Mouse (Mus musculus) heart, adult 2 months (tissue): ENCODE measurements around the gene Rbl2. TPM values are rescaled to one million over a fixed set of nuclear protein-coding genes. Genes with fewer than 3 reads are reported as not detected.

ENCODE experiments used
- DNase-seq, 2 experiments: peaks; one replicate each; pipeline ENCODE4 v3.0.0; 2021
- H3K27ac ChIP-seq: fragments of 200-600 bp; 2 replicates; pipeline ENCODE4 v1.8.1; 2022
- H3K27me3 ChIP-seq: fragments of 200-500 bp; 2 replicates; pipeline ENCODE4 v1.6.1; 2012; ENCODE audit warnings: mild to moderate bottlenecking, low read length, inconsistent platforms, mixed read lengths; ENCODE audit not compliant: control insufficient read depth, insufficient read depth
- H3K36me3 ChIP-seq: fragments of 200-500 bp; 2 replicates; pipeline ENCODE4 v1.6.1; 2012; ENCODE audit warnings: low read length, inconsistent platforms; ENCODE audit not compliant: control insufficient read depth, insufficient read depth
- H3K4me1 ChIP-seq: fragments of 200-500 bp; 2 replicates; pipeline ENCODE4 v1.6.1; 2011; ENCODE audit warnings: low read length; ENCODE audit not compliant: control insufficient read depth, insufficient read depth
- H3K4me3 ChIP-seq: fragments of 200-600 bp; 2 replicates; pipeline ENCODE4 v1.8.1; 2022
- H3K79me2 ChIP-seq: fragments of 200-500 bp; replicated peaks from 2 replicates; pipeline ENCODE4 v1.6.1; 2012; ENCODE audit warnings: mild to moderate bottlenecking, inconsistent platforms, low read length, moderate library complexity, mixed read lengths; ENCODE audit not compliant: control insufficient read depth, insufficient read depth
- H3K9ac ChIP-seq: fragments of 200-500 bp; 2 replicates; pipeline ENCODE4 v1.6.1; 2012; ENCODE audit warnings: low read depth, mild to moderate bottlenecking, control low read depth, inconsistent platforms, low read length, mixed read lengths
- CTCF ChIP-seq: fragments of 200-600 bp; IDR thresholded peaks from 2 replicates; pipeline ENCODE4 v1.8.1; 2022; ENCODE audit warnings: antibody characterized with exemption, mild to moderate bottlenecking, moderate library complexity
- EP300 ChIP-seq: fragments of 200-500 bp; IDR thresholded peaks from 2 replicates; pipeline ENCODE4 v1.6.1; 2011; ENCODE audit warnings: low read depth, low read length, control low read depth; ENCODE audit not compliant: insufficient read depth
- POLR2A ChIP-seq: fragments of 200-500 bp; IDR thresholded peaks from 2 replicates; pipeline ENCODE4 v1.6.1; 2011; ENCODE audit warnings: mild to moderate bottlenecking, low read depth, low read length, control low read depth; ENCODE audit not compliant: insufficient read depth
- WGBS: fragments of 180-500 bp; shearing (Covaris S2); methylation state at CpG from one replicate; pipeline ENCODE4 v1.1.7; 2018; 5-methylcytosine and 5-hydroxymethylcytosine counted together
- intact Hi-C: fragments of 180-260 bp; cut with DNase I; formaldehyde crosslinking; loops from one replicate; pipeline ENCODE4 v1.15.1; 2025
- polyA plus RNA-seq: library from polyadenylated mRNA; depleted of rRNA; stranded (reverse); fragments of >200 nt; gene quantifications from 2 replicates; pipeline ENCODE4 v1.2.3, GENCODE M21; 2012; rRNA removed
- total RNA-seq, 2 experiments: library from RNA; stranded (reverse); gene quantifications; 2 replicates each; pipeline ENCODE4 v1.2.3; 2021

Gene Rbl2
- total and polyA plus RNA-seq, 3 experiments: 25.8 to 41.7 (median 30.4) TPM

DNA sequence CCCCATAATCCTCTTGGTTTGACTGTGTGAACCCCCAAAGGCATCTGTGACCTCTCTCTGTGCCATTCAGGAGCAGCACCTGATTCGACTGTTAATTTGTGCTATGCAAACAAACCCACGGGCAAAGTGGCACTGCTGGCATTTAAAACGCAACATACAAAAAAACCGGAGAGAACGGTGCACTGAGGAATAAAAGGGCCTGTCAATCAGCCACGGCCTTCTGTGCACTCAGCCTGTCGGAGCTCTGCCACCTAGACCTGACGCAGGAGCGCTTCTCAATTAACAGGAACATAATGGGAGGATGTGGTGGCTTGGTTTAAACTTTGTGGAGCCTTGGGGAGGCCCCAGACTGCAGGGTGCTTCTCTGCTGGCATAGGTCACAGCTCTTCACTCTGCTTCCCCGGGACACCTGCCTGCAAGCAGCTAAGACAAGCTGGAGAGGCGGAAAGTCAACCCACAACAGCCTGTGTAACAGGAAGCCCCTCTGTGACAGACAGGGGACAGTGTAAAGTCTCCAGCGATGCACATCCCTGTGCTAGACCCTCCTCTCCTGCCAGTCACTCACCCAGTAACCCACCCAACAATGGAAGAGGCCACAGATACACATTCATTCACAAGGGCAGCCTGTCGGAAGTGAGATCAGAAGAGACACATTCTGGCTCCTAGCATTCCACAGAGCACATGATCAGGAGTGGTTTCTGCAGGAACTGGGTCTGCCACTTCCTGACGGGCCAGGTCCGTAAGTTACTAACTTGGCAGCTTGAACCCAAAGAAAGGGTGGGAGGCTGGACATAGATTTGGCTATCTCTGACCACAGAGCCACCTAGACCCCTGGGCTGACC, 90.3 kb downstream of the Rbl2 start:
- intact Hi-C loops: no loop called here
- Histone ChIP-seq H3K27ac (no peak overlapping the region), H3K4me1 (no peaks in the 10 kb centered on the region), H3K79me2 (no peaks in the 10 kb centered on the region), H3K9ac (no peak overlapping the region), H3K36me3 (no peaks in the 10 kb centered on the region), H3K4me3 (no peak overlapping the region), H3K27me3 (no peaks in the 10 kb centered on the region)
- no peak for DNase-seq
- 69% methylated on average over 15 of the region's 15 CpGs for WGBS
- no peak for TF ChIP-seq EP300
- no peak for TF ChIP-seq POLR2A
- no peak for TF ChIP-seq CTCF

DNA sequence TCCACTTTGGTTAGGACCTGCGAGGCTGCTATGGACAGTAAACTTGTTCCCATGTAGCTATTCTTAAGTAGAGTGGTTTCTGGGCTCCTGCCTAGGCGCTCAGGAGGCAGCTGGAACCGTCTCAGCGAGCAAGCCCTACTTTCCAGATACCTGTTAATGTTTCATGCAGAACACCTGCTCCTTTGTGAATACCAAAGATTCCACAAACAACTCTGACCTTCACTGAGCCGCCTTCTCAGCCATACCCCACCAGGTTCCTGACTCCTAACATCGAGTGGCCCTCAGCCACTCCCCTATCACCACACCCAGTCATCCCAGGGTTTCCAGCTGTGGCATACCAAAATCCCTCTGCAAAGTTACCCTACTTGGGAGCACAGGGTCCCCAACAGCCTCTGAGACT, 100.3 kb downstream of the Rbl2 start:
- Histone ChIP-seq H3K79me2 (no peaks in the 10 kb centered on the region), H3K36me3 (no peaks in the 10 kb centered on the region), H3K4me1 (no peaks in the 10 kb centered on the region), H3K9ac (no peak overlapping the region), H3K27me3 (no peaks in the 10 kb centered on the region), H3K4me3 (no peak overlapping the region), H3K27ac (no peak overlapping the region)
- WGBS: 79% methylated on average over 6 of the region's 6 CpGs
- TF ChIP-seq CTCF (no peak), EP300 (no peak), POLR2A (no peak)
- DNase-seq: no peak
- intact Hi-C loops: no loop called here

DNA sequence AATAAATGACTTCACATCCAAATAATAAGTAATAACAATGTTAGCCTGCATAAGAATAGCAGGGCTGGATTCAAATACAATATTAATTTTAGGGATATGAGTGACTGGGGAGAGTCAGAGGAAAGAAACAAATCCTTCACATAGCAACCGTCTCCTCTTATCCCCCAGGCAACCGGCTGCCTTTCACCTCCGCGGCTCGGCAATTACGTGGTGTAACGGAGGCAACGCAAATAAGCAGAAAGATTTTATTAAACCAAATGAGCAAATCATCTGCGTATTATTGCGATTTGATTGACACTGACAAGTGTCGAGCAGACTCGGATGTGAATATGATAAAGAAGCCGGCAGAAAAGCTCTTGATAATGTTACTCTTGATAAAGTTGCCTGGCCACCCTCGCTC, 101.1 kb downstream of the Rbl2 start:
- Histone ChIP-seq H3K36me3 (no peaks in the 10 kb centered on the region), H3K9ac (no peak overlapping the region), H3K79me2 (no peaks in the 10 kb centered on the region), H3K4me3 (no peak overlapping the region), H3K27me3 (no peaks in the 10 kb centered on the region), H3K4me1 (no peaks in the 10 kb centered on the region), H3K27ac (no peak overlapping the region)
- 75% methylated on average over 14 of the region's 14 CpGs for WGBS
- TF ChIP-seq CTCF (no peak), EP300 (no peak), POLR2A (no peak)
- no peak for DNase-seq
- intact Hi-C loops: no loop called here

- TF ChIP-seq EP300 (no peak), POLR2A (no peak), CTCF (no peak)
- WGBS: 86% methylated on average over 13 of the region's 13 CpGs
- H3K27me3 ChIP-seq: no peaks in the 10 kb centered on the region
Observed at GRCm38 (mm10) chr8:91171605-91172004, 101.7 kb downstream of the Rbl2 start.

More at GRCm38 (mm10) chr8:91171605-91172004, 101.7 kb downstream of the Rbl2 start:
- Histone ChIP-seq H3K9ac (no peak overlapping the region), H3K4me1 (no peaks in the 10 kb centered on the region), H3K27ac (no peak overlapping the region), H3K4me3 (no peak overlapping the region), H3K36me3 (no peaks in the 10 kb centered on the region), H3K79me2 (no peaks in the 10 kb centered on the region)
- intact Hi-C loops: no loop called here
- no peak for DNase-seq

Other genes with a start within 250 kb of the Rbl2 start
- 10 to 100 TPM; 43.5 to 49.7 TPM for gene Chd9, start 241.7 kb upstream of the Rbl2 start, total RNA-seq
- gene Chd9, start 241.7 kb upstream of the Rbl2 start, polyA plus RNA-seq: 54.4 and 54.6 TPM in 2 replicates
- gene Aktip, start 129.9 kb downstream of the Rbl2 start, total RNA-seq: 10 to 100 TPM; 59.7 to 63.1 TPM
- gene Aktip, start 129.9 kb downstream of the Rbl2 start, polyA plus RNA-seq: 39.9 and 73.8 TPM in 2 replicates
- 1 to 10 TPM; 3.2 to 3.6 TPM for gene Rpgrip1l, start 243.2 kb downstream of the Rbl2 start, total RNA-seq
- 0.88 and 1.4 TPM in 2 replicates for gene Rpgrip1l, start 243.2 kb downstream of the Rbl2 start, polyA plus RNA-seq
- gene Fto, start 243.5 kb downstream of the Rbl2 start, total RNA-seq: 10 to 100 TPM; 57.6 to 65.1 TPM
- gene Fto, start 243.5 kb downstream of the Rbl2 start, polyA plus RNA-seq: 41.3 and 53.3 TPM in 2 replicates